Mouse (Mus musculus): Measurements from ENCODE around the gene Bcorl1.

Gene Bcorl1

DNA sequence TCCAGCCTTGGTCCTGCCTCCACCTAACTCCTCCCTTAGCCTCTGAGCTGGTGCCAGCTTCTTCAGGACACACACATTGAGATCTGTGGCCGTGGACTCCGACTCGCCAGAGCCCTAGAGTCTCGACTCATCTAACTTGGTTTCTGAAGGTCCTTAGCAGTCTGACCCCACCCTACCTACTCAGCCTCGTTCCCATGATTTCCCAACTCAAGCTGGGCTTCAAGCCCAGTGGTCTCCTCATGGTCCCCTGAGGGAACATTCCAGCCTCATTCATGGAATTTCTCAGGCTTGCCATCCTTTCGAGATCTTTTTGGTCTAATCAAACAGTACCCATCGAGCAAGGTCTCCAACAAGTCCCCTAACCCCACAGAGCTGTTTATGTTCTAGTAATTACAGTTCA, 100.8 kb downstream of the Bcorl1 start:
- DNase-seq (ENCODE audit: low spot score): no peak

DNA sequence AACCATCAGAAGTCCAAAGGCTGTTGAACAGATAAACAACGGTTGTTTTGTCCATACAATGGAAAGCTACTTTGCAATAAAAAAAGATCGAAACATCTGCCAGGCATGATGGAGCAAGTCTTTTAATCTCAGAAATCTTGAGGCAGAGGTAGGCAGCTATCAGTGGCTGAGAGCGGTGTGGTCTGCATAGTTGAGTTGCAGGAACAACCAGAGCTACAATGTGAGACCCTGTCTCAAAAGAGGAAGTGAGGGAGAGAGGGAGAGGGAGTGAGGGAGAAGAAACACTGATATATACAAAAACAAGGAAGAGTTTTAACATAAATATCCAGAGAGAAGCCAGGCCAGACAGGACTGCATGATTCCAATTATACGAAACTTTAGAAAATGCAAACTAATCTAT, 103.5 kb downstream of the Bcorl1 start:
- no peak for DNase-seq (ENCODE audit: low spot score)

DNA sequence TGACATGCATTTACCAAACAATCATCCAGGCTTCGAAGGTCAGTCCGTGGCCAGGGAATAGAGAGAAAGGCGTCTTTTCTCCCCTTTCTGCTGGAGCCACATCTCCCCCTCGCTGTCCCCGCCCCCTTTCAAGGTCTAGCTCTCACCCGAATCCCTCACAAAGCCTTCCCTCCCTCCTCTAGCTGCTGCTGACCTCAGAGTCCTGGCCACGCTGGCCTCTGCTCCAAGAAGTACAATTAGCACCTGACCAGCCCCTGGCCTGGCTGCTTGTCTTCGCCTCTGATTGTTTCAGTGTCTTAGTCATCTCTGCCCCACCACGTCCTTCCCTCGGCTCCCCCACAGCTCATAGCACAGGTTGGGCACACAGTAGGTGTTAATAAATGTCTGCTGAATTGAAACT, 108.5 kb downstream of the Bcorl1 start:
- no peak for DNase-seq (ENCODE audit: low spot score)

DNA sequence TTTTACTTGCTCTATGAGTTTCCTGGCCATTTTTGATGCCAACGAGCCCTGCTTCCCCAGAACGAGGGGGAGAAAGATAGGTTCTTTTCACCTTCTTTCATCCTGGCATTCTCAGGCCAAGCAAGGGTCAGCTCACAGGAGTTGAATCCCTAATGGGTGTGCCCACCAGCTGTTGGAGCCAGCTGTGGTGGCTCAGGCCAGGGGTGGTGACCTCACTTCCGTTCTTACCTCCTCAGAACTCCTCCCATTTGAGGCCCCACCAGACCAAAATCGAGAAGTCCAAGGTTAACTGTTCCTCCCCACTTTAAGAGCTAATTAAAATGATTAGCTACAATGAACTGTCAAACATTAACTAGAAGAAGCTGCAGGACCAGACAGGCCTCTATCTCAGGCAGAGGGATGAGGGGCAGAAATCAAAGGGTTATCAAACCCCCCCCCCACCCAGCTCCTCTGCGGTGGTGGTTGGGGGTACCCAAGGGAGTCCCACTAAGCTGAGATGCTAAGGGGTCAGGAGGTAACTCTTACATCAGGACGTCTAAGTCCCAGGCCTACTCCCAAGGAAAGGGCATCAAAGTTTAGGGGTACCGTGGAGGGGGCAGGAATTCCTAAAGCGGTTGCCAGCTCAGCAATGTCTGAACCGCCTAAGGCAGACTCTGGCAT, 111.2 kb downstream of the Bcorl1 start:
- no peak for DNase-seq (ENCODE audit: low spot score)

DNA sequence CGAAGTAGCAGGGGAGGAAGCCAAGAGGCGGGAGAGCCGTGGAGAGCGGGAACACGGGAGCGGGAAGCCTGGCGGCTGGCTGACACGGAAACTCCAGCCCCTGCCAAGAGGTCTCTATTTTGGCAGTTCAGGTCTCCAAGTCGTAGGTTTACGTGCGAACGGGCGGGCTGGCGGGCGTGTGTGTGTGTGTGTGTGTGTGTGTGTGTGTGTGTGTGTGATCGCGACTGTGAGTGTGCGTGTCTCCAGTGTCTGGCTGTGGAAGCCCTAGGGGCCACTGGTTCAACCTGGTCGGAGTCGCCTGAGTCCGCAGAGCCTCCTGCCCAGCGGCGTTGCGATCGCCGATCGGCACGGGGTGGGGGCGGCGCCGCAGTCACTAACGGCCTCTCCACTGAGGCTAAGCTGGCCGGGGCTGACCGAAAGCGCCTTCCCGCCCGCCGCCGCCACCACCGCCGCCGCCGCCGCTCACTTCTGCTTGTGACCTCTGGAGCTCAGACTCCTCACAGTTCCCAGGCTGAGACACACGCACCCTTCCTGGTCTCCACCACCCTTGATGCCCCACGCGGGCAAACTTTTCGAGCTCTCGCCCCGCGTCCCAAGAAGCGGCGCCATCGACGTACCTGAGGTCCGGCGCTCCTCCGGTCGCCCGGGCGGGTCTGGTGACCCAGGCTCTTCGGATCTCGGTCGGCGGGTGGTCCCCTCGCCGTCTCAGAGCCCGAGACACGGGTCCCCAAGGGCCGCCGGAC, 111.9 kb downstream of the Bcorl1 start:
- no peak for DNase-seq (ENCODE audit: low spot score)

DNA sequence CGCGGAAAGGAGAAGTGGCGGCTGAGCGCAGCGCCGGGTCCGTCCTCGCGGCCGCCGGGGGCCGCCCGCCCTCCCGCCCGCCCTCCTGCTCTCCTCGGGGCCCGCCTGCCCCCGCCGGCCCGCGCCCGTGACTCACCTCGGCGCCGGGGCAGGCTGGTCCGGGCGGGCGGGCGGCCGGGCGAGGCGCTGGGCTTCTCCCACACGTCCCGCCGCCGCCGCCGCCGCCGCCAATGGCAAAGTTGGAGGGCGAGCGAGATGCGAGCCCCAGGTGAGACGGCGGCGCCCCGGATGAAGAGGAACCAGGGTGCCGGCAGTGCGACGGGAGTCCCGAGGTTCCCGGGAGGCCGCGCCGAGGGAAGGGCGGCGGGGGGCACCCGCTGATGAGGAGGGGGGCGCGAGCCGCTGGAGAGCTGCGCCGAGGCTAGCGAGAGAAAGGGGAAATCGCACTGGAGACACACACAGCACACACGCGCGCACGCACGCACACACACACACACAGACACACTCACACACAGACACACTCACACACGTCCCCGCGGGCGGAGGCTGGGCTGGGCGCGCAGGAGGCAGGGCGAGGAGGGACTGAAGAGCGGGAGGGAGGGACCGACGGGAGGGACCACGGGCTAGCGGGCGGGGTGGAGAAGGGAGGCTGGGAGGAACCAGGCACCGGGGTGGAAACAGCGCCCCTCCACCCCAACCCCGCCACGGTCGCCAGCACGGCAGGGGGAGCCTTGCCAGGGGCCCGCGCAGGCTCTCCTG, 112.8 kb downstream of the Bcorl1 start:
- no peak for DNase-seq (ENCODE audit: low spot score)

DNA sequence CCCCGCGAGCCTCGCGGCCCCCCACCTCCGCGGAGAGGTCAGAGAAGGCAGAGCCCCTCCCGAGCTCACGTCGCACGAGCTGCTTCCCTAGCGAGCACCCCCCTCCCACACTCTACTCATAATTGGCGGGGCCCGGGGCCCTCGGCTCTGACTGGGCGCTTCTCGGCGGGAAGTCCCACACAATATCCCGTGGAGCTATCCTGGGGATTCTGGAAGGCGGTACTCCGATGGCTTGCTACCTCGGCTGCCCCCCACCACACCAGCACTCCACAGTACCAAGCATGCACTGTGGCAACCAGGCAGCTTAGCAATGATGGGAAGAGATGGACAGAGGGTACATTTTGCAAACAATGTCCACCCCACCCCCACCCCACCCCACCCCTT, 113.3 kb downstream of the Bcorl1 start:
- DNase-seq (ENCODE audit: low spot score): no peak

DNA sequence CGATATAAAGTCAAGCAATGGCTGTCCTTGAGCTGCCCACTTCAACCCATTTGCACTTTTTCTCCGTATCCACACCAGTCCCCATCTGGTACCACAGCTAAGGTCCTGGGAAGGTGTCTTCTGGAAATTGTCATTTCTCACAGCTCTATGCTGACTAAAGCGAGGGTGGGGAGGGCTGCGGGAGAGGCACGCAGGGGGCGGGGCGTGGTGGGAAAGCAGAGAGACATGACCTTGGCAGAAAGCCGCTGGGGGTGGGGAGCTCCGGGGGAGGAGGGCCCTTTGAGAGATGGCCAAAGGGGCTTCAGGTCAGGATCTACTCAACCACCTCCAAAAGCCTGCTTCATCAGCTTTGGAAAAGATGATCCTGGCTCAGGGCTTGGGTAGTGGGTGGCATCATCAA, 113.9 kb downstream of the Bcorl1 start:
- no peak for DNase-seq (ENCODE audit: low spot score)

DNA sequence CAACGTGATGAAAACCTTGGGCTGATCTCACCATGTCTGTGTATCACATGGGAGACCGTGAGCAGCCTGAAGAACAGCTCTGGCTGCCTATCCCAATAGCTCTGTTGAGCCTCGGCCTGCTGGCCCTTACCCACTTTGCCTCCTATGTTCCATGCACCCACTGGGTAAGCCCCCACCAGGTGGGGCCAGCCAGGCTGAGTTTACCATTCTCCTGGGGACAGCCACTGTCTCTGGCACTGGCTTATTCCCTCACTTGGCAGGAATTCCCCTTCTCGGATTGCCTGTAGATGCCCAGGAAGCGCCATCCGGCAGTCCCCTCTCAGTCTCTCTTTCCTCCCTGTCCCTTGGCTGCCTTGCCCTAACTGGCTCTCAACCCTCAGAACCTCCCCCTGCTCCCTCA, 115.8 kb downstream of the Bcorl1 start:
- DNase-seq (ENCODE audit: low spot score): no peak

All from urinary bladder, postnatal 10 days (tissue).